Mouse (Mus musculus) kidney, postnatal 0 days (tissue): Measurements from ENCODE around the gene Pax7. TPM values are rescaled to one million over a fixed set of nuclear protein-coding genes. Genes with fewer than 3 reads are reported as not detected.

Source experiments
- ATAC-seq: fragments of 200-750 bp; cut with Nextera tagmentation; replicated peaks from 2 replicates; pipeline ENCODE4 v1.8.0; 2017; ENCODE audit warnings: low read depth, moderate number of reproducible peaks, moderate TSS enrichment, moderate library complexity; ENCODE audit not compliant: low FRiP score
- DNase-seq: peaks from one replicate; pipeline ENCODE4 v3.0.0-alpha.2; 2016; ENCODE audit warnings: low spot score
- H3K27ac ChIP-seq: fragments of 300-500 bp; sonication (generic); 2 replicates; pipeline ENCODE4 v1.5.1; 2014; ENCODE audit warnings: mild to moderate bottlenecking
- H3K27me3 ChIP-seq: fragments of 300-500 bp; sonication (generic); 2 replicates; pipeline ENCODE4 v1.6.1; 2014; ENCODE audit warnings: low read length, mixed read lengths; ENCODE audit not compliant: insufficient read depth
- H3K36me3 ChIP-seq: fragments of 300-500 bp; sonication (generic); 2 replicates; pipeline ENCODE4 v1.6.1; 2014; ENCODE audit warnings: low read length, mixed read lengths; ENCODE audit not compliant: insufficient read depth
- H3K4me1 ChIP-seq: fragments of 300-500 bp; sonication (generic); replicated peaks from 2 replicates; pipeline ENCODE4 v1.6.1; 2014; ENCODE audit warnings: antibody characterized with exemption, low read length, mixed read lengths; ENCODE audit not compliant: insufficient read depth
- H3K4me2 ChIP-seq: fragments of 300-500 bp; sonication (generic); 2 replicates; pipeline ENCODE4 v1.6.1; 2014; ENCODE audit warnings: mild to moderate bottlenecking, low read length, moderate library complexity, mixed read lengths
- H3K4me3 ChIP-seq: fragments of 300-500 bp; sonication (generic); replicated peaks from 2 replicates; pipeline ENCODE4 v1.5.1; 2014; ENCODE audit warnings: low read depth, low read length
- H3K9ac ChIP-seq: fragments of 300-500 bp; sonication (generic); 2 replicates; pipeline ENCODE4 v1.6.1; 2014; ENCODE audit warnings: low read depth, low read length
- H3K9me3 ChIP-seq: fragments of 300-500 bp; sonication (generic); replicated peaks from 2 replicates; pipeline ENCODE4 v1.6.1; 2016; ENCODE audit warnings: low read length, inconsistent platforms, mixed read lengths
- CTCF ChIP-seq: IDR thresholded peaks from 2 replicates; pipeline ENCODE4 v1.5.1; 2016; ENCODE audit warnings: antibody characterized with exemption, low read depth, mild to moderate bottlenecking, moderate library complexity
- WGBS: fragments of 180-500 bp; shearing (Covaris S2); extraction: QIAGEN DNeasy Blood & Tissue Kit; methylation state at CpG from one replicate; pipeline ENCODE4 v1.1.7; 2014; 5-methylcytosine and 5-hydroxymethylcytosine counted together
- polyA plus RNA-seq: library from polyadenylated mRNA; unstranded; fragments of >200 nt; fragmentation: Nextera tagmentation; extraction: Ambion mirVana; gene quantifications from 2 replicates; pipeline ENCODE4 v1.2.1, GENCODE M21; 2015

Pax7 gene
- polyA plus RNA-seq, 1 experiment from 2014 or later, result not detected

DNA sequence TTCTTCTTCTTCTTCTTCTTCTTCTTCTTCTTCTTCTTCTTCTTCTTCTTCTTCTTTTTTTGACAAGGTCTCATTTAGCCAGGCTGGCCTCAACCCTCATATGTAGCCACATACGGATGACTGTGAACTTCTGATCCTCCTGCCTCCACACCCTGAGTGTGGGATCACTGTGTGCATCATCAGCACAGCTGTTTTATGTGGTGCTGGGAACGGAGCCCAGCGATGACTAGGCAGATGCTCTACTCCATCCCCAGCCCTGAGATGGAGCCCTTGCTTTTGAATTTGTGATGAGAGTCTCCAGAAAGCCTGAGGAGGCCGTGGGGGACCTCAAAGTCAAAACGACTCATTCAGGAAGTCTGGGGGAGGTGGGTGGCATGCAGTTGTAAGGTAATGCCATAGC, 114.3 kb downstream of the Pax7 start:
- WGBS, result 76% methylated on average over 5 of the region's 5 CpGs
- ATAC-seq, result no peak
- no peaks in the 10 kb centered on the region for H3K9me3 ChIP-seq
- H3K27me3 ChIP-seq, result no peaks in the 10 kb centered on the region
- no peak overlapping the region for H3K4me3 ChIP-seq
- TF ChIP-seq CTCF, result no peak
- H3K27ac ChIP-seq, result no peak overlapping the region
- H3K36me3 ChIP-seq, result no peaks in the 10 kb centered on the region
- no peaks in the 10 kb centered on the region for H3K4me1 ChIP-seq
- no peak overlapping the region for H3K4me2 ChIP-seq
- no peak for DNase-seq
- no peak overlapping the region for H3K9ac ChIP-seq

DNA sequence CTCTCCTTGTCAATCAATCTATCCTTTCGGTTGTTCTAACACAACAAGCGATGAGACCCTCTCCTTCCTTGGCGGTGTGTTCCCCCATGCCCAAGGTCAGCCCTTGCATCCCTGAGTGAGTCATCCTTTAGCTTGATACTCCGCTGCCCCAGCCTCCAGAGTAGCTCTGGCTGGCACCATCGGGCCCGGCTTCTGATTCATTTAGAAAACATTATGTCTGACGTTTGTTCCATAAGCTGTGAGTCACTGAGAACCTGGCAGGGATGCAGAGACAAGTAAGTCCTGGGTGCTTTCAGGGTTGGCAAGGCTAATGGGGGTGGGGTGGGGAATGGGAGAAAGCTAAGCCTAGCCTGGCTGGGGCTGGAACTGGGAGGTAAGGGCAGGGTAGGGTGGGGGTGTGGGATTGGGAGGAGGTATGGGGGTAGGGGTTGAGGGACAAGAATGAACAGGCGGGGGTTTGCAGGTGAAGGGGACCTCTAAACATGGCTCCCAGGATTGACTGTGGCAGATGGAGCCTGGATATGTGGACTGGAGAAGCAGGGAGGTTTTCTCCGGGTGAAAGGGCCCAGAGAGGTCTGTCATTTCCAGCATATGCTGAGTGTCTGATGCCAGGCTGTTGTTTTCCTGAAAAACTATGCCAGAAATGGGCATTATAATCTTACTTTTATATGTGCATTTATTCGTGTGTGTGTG, 116.7 kb downstream of the Pax7 start:
- no peak; the same call in 1 of the 2 replicates for ATAC-seq

DNA sequence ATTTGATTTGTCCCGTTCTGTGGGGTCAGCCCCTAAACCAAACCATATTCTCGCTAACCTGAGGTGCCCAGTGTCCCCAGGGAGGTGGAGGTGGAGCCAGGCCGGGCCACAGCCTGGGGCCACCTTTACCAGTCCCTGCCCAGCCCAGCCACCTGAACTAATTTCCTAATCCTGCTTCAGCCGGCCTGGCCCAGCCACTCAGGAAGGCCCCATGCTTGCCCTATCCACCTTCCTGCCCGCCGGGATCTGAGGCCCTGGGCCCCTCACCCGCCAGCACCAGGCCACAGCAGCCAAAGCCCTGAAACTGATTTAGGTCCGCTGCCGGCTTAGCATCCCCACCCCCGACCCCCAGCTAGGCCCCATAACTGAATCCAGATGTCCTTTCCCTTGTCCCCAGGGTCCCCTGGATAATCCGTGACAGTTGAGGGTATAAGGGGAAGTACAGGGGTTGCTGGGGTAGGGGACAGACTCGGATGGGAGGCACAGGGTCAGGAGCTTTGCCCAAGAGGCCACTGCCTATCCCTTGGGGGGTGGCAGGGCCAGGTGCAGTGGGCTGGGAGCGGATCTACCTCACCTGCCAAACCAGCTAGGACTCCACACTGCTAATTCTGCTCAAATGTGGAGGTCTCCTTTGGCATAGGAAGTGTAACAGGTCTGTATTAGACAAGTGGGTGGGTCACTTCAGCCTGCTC, 117.9 kb downstream of the Pax7 start:
- Histone ChIP-seq H3K9ac (0 out of 2 replicates have a peak overlapping the region, but pooled peaks have one; percentile 18), H3K4me2 (no peak overlapping the region), H3K9me3 (no peaks in the 10 kb centered on the region), H3K4me1 (no peaks in the 10 kb centered on the region), H3K36me3 (no peaks in the 10 kb centered on the region), H3K27ac (no peak overlapping the region), H3K27me3 (no peaks in the 10 kb centered on the region), H3K4me3 (no peak overlapping the region)
- WGBS, result 23% methylated on average over 13 of the region's 13 CpGs
- ATAC-seq, result no peak; the same call in 1 of the 2 replicates
- no peak for TF ChIP-seq CTCF
- no peak for DNase-seq

More for the DNA sequence above, 116.7 kb downstream of the Pax7 start:
- DNase-seq, result no peak
- H3K36me3 ChIP-seq, result no peaks in the 10 kb centered on the region
- no peak overlapping the region for H3K9ac ChIP-seq
- 84% methylated on average over 10 of the region's 10 CpGs for WGBS
- H3K4me2 ChIP-seq, result no peak overlapping the region
- TF ChIP-seq CTCF, result no peak
- no peak overlapping the region for H3K27ac ChIP-seq
- H3K9me3 ChIP-seq, result no peaks in the 10 kb centered on the region
- H3K4me3 ChIP-seq, result no peak overlapping the region
- no peaks in the 10 kb centered on the region for H3K27me3 ChIP-seq
- H3K4me1 ChIP-seq, result no peaks in the 10 kb centered on the region

DNA sequence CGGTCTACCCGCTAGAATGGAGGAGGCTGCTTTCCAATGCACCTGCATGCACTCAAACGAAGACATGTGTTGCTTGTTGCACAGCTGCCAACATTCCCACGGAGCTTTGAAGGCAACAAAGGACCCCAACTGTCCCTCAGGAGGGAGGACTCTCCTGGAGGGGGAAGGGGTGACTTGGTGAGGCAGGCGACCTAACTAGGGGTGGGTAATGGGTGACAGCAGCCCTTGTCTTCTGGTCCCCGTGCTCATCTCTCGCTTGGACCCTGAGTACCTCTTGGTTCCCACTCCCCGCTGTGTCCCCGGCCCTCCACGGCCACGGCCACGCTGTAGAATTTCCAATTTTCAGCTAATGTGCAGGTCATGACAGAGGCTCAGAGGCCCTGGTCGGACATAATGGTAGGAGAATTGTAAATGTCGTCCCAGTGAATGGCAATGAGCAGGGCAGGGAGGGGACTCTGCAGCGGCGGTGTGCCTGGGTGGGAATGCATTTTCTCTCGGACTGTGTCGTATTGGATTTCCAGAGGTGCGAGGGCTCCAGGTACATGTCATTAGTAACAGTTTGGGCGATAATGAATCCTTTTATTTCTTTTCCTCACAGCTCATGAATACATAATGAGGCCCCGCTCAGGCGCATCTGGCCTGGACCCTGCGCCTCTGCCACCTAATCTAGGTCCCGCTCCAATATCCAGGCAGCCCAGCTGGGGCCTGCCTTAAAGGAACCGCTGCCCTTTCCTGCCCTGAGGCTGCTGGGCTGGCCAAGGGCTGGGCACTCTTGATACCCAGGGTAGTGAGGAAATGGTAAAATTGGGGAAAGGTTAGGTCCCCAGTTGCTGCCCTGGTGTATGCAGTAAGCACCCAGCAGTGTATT, 122.6 kb downstream of the Pax7 start:
- Histone ChIP-seq H3K9me3 (no peaks in the 10 kb centered on the region), H3K27me3 (no peaks in the 10 kb centered on the region), H3K4me1 (no peaks in the 10 kb centered on the region), H3K27ac (no peak overlapping the region), H3K4me3 (no peak overlapping the region), H3K9ac (no peak overlapping the region), H3K4me2 (no peak overlapping the region), H3K36me3 (no peaks in the 10 kb centered on the region)
- ATAC-seq (no peak), DNase-seq (no peak)
- WGBS, result 47% methylated on average over 25 of the region's 25 CpGs
- TF ChIP-seq CTCF, result no peak

DNA sequence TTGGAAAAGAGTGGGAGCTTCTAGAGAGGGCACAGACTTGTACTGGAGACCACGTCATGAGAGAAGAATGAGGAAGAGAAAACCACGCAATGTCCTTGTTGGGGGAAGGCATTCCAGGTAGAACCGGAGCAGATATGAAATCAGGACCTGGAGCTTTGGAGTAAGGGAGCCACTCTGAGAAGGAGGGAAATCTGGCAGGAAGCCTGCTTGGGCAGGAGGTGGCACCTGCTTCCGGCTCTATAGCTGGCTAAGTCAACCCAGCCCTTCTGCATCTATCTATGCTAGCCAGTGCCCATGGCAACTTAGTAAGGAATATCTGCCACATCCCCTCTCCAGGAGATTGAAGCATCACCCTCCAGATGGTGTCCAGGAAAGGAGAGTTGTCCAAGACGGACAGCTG, 127.3 kb downstream of the Pax7 start:
- 70% methylated on average over 5 of the region's 5 CpGs for WGBS
- Histone ChIP-seq H3K4me3 (no peak overlapping the region), H3K9me3 (no peaks in the 10 kb centered on the region), H3K36me3 (no peaks in the 10 kb centered on the region), H3K27ac (no peak overlapping the region), H3K4me1 (no peaks in the 10 kb centered on the region), H3K4me2 (no peak overlapping the region), H3K9ac (no peak overlapping the region), H3K27me3 (no peaks in the 10 kb centered on the region)
- no peak for TF ChIP-seq CTCF
- DNase-seq (no peak), ATAC-seq (no peak; the same call in 1 of the 2 replicates)

DNA sequence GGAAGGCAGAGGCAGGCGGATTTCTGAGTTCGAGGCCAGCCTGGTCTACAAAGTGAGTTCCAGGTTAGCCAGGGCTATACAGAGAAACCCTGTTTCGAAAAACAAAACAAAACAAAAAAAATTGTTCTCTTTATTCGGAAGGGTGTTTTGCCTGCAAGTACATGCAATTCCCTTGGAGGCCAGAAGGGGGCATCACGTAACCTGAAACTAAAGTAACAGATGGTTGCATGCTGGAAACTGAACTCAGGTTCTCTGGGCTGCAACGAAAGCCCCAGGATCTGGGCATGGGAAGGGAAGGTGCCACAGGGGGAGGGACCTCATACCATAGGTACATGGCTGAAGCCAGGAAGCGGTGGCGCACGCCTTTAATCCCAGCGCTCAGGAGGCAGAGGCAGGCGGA, 129.9 kb downstream of the Pax7 start:
- H3K4me1 ChIP-seq, result no peaks in the 10 kb centered on the region
- H3K4me2 ChIP-seq, result no peak overlapping the region
- no peaks in the 10 kb centered on the region for H3K9me3 ChIP-seq
- peak; percentile 39; the same call in 1 of the 2 replicates for TF ChIP-seq CTCF
- no peak for DNase-seq
- no peak overlapping the region for H3K27ac ChIP-seq
- no peak overlapping the region for H3K4me3 ChIP-seq
- no peak for ATAC-seq
- WGBS, result 84% methylated on average over 11 of the region's 11 CpGs
- H3K9ac ChIP-seq, result no peak overlapping the region
- no peaks in the 10 kb centered on the region for H3K36me3 ChIP-seq
- H3K27me3 ChIP-seq, result no peaks in the 10 kb centered on the region
